Mouse (Mus musculus): ENCODE measurements around the gene Btbd7. TPM values are rescaled to one million over a fixed set of nuclear protein-coding genes. Genes with fewer than 3 reads are reported as not detected.

The Btbd7 gene
- total RNA-seq, 2 experiments from 2014 or later: 19.2 to 19.6 TPM

DNA sequence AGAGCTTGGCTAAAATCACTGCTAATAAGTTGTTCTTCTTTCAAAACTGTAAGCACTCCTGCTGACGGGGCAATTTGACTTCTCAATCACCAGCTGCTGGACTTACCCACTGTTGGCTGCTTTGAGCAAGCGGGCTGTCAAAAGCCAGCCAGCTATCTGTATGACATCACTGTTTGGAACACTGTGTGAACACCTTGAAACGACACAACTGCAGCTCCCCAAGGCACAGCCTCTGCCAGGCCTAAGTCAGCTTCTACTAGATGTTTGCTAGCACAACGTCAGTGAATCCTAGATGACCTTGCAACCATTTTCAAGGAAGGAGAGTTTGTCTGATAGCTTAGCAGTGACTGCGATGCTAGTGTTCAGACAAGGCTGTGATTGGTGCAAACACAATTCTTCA, 139.2 kb downstream of the Btbd7 start:
- no peak for DNase-seq (ENCODE audit: low spot score in 2 of 2)

DNA sequence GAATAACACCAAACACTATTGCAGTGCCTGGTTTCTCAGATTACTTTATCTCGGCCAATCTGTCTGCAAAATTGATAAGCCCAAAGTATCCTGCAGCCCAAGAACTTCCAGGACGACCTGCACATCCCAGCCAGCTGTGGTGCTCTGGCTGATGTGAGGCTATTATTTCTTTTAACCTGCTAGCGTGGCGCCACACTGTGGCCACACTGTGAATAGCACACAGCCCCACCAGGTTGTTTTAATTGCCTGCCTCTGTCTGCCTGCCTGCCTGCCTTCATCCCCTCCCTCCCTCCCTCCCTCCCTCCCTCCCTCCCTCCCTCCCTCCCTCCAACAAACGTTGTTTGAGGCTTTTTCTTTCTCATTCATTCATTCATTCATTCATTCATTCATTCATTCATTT, 144.9 kb downstream of the Btbd7 start:
- DNase-seq (ENCODE audit: low spot score in 2 of 2): no peak

DNA sequence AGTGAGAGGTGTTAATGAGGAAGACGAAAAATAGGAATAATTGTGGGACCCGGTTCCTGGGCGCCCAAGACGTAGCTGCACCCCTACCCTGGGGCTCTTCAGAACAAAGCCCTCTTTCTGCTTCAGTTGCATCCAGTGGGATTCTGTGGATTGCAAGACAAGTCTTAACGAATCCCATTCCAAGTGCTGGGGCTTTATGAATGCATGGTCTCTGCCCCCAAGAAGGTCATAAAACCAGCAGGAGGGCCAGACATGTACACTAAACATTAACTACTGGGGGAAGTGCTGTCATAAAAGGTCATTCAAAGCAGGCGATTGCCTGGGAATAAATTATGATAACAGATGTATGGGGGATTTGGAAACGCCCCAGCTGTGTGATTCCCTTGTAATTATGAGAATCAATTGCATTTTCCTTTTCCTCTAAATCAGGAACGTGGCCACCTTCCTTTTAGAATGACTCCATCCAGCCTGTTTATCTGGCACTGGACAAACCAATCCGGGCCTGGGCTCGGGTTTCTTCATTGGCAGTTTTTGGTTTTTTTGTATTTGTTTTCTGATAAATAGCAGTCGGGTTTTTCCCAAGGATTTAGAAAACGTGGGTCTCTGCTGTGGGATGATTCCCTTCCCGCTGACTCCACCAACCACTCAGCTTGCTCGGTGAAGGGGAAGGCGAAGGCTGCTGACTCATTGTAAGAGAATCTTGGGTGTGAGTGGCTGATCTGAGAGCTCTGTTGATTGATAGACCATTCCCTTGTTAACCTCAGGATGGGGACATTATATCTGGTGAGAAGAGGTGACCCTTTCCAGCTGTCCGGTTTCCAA, 147.3 kb downstream of the Btbd7 start:
- DNase-seq (ENCODE audit: low spot score in 2 of 2): peak in 1 of 2 experiments; percentile 43

Other genes with a start within 250 kb of the Btbd7 start
- gene Itpk1, start 173.5 kb downstream of the Btbd7 start, total RNA-seq (2021): 10 to 100 TPM; 69.2 to 70.5 TPM
- 10 to 100 TPM; 23.5 to 26.6 TPM for gene Moap1, start 134.8 kb downstream of the Btbd7 start, total RNA-seq (2021)
- gene Tmem251, start 134.7 kb downstream of the Btbd7 start, total RNA-seq (2021): 1 to 10 TPM; 4.9 to 5.1 TPM
- gene Gm28051, start 120.7 kb downstream of the Btbd7 start, total RNA-seq (2021): not detected
- 10 to 100 TPM; 14.2 to 14.6 TPM for gene Gon7, start 120.7 kb downstream of the Btbd7 start, total RNA-seq (2021)
- 10 to 100 TPM; 31.6 to 32.5 TPM for gene Ubr7, start 120.5 kb downstream of the Btbd7 start, total RNA-seq (2021)
- gene Gm20604, start 119.8 kb downstream of the Btbd7 start, total RNA-seq (2021): 10 to 100 TPM; 12.6 to 15.5 TPM
- not detected for gene Cox8c, start 20.8 kb upstream of the Btbd7 start, total RNA-seq (2021)
- gene Unc79, start 70.4 kb upstream of the Btbd7 start, total RNA-seq (2021): 10 to 100 TPM; 49.3 to 49.6 TPM

All from layer of hippocampus, adult 18-20 months (tissue).